Mouse (Mus musculus) heart, adult 2 months (tissue): ENCODE data around the gene Tspan33.

Experiments used
- CTCF ChIP-seq: fragments of 200-600 bp; IDR thresholded peaks from 2 replicates; pipeline ENCODE4 v1.8.1; 2022; ENCODE audit warnings: antibody characterized with exemption, mild to moderate bottlenecking, moderate library complexity
- EP300 ChIP-seq: fragments of 200-500 bp; IDR thresholded peaks from 2 replicates; pipeline ENCODE4 v1.6.1; 2011; ENCODE audit warnings: low read depth, low read length, control low read depth; ENCODE audit not compliant: insufficient read depth

- TF ChIP-seq EP300: no peak
- TF ChIP-seq CTCF: no peak
Measured at GRCm38 (mm10) chr6:29759012-29759679, 65.1 kb downstream of the Tspan33 start.
